Mouse (Mus musculus): ENCODE data around the gene Tmem47.

The Tmem47 gene

DNA sequence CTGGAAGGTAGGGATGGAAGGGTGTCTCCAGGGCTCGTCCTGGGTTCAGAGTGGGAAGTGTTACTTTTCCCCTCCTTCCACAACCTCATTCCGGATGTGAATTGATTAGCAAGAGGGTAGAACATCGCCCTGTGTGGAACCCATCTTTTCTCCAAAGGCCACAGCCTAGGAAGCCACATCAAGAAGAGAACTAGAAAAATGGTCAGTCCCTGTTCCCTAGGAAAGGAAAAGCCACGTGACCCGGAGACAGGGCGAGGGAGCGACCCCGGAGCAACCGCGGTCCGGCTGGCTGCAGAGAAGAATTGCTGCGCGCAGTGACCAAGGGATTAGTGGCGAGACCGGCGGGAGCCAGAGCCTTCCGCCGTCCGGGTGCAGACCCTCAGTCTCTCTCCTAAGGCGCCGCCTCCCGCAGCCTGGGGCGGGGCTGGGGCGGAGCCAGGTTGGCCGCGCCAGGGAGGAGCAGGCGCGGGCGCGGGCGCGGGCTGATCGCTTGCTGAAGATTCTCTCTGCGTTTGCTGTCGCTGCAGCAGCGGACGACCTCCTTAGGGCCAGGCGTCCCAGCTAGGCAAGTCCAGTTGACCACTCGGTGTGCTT lies at the start of gene Tmem47:
Gene Tmem47, plus strand, starts transcription at position 489 of the 594 bp plus-strand sequence.
- DNase-seq, result peak; percentile 51 to 61

DNA sequence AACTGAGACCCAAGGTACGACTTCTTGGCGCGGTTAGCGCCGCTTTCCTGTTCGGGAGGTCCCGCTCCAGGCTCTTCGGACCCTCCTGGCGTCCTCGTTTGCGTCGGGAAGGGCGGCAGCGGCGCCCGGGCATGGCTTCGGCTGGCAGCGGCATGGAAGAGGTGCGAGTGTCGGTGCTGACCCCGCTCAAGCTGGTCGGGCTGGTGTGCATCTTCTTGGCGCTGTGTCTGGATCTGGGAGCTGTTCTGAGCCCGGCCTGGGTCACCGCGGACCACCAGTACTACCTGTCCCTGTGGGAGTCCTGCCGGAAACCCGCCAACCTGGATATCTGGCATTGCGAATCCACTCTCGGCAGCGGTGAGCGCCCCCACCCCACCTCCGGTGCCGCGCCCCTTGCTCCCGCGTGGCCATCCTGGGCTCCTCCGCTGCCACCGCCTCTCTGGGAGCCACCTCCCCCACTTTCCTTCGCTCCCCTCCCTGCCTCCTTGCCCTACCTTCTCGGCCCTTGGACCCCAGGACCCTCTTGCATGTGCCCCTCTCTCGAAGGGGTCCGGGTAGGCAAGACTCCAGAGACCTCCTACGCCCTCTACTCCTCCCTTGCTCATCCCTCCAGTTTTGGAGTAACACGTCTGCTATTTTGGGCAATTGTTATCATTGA lies 435 bp downstream of the Tmem47 start:
- DNase-seq, result peak; percentile 16 to 29

DNA sequence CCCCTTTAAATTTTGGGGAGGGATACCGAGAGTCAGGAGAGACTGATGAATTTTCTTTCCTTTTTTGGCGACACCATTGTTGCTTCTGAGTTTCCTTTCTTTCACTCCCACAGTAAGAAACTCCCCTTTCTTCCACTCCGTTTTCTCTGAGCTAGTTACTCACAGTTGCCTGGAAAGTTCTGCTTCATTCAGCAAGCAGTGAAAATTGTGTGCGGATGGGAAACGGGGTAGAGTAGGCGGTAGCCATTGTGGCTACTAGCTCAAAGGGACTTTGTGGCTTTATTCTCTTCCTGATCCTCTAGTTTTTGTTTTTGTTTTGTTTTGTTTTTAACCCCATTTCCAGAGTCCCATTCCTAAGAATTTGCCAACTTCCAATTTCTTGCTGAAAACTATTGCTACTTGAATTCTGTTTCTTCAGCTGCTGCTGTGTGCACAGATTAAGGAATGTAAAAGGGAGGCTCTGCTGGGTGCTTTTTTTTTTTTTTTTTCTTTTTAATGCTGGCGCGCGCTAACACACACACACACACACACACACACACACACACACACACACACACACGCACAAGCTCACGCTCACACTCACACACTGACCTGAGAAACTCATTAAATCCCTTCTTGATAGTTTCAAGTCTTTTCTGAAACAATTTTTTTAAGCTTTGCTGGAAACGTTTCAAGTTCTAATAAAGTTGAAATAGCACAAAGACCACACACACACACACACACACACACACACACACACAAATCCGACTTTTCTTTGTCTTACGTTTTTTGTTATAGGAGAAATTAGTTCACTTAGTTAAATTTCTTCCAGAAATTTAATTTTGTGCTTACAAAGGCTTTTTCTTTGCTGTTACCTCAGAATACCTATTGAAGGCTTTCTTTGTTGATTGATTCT lies 1.5 kb downstream of the Tmem47 start:
- no peak for DNase-seq

DNA sequence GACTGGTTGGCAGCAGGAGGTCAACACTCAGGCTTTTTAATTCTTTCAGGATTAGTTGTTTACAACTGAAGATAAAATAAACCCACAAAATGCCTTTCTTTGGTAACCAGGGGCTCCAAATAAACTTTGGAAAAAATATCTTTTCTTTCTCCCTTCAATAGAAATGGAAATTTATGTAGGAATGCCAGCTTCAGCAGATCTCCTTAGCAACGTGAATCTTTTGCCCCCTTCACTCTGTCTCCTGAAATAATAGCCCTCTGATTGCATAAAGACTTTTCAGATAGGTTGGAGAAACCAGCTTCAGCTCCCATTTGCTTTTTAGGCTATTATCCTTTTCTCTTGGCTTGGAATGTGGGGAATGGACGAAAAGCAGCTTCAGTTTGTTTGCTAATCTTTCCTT lies 2.2 kb downstream of the Tmem47 start:
- no peak for DNase-seq

DNA sequence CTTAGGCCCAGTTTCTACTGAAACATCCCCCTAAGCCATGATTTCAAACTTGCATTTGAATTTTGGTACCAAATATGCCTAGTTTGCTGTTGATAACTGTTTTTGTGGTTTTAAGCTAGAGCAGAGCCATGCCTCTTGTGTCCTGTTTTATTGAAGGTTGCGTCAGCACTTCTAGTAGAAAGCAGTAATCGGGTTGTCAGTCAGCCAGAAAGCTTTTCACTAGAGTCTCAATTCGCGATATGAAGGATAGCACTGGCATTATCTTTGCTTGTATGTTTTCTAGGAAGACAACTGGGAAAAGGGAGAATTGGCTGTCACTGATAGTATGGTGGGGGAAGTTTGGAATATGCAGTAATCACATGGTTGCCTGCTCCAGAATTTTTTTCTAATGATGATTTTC lies 3.3 kb downstream of the Tmem47 start:
- no peak for DNase-seq

DNA sequence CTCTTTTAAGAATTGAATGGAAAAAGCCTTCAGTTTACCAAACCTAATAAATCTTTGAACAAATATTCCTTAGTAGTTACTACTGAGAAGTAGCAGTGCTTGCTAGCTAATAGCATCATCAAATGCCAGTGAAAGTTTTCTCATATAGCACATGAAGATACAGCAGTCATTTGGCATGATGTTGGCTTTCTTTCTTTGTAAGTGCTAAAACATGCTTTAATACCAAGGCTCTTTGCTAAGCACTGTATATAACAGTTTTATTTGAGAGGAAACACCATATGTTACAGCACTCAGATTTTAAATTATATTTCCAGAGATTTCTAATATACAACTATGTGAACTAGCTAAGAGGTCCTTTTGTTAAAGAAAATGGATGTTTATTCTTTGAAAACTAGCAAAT lies 8.0 kb downstream of the Tmem47 start:
- no peak for DNase-seq

DNA sequence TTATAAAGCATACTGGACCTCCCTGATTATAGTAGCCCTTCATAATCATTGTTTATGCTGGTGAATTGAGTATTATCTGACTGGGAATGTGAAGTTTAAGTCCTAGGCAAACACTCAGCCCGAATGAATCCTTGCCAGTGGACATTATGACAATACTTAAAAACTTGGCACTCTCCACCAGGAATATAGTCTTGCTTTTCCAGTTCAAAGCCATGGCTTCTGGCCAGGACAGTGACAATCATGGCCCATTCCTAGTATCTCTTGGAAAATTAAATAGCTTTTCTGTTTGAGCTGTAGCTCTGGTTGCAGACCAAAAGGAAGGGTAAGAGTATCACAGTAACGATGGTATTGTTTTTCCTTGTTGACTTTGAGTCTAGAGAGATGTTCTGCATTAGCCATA lies 10.5 kb downstream of the Tmem47 start:
- DNase-seq, result no peak

DNA sequence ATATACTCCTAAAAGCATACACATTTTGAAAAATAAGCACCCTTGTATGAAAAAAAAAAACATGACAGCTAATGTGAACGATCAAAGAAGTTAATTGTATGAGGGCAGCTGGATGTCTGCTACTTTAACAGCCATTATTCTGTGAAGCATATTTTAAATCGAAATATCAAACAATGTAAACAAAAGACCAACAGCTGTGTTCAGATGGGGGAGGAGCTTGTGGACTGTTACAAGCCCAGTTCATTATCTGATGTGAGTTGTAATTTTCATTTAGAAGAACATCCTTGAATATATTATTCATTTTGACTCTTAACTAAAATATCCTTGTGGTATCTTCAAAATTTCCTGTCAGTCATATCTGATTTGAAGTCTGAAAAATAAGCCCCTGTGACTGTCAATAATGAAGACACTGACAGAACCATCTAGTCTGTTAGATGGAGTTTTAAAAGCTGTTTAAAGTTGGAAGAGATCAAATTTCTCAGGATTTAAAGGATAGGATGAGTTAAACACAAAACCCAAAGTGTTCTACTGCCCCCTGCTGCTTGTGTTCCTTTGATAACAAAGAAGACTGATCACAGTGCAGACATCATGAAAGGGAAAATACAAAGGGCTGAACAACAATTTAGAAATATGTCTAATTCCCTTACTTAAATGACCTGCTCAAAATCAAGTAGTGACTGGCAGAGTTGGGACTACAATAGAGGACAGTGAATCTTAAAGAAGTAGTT lies 14.7 kb downstream of the Tmem47 start:
- peak in 1 of 2 experiments; percentile 31 for DNase-seq

DNA sequence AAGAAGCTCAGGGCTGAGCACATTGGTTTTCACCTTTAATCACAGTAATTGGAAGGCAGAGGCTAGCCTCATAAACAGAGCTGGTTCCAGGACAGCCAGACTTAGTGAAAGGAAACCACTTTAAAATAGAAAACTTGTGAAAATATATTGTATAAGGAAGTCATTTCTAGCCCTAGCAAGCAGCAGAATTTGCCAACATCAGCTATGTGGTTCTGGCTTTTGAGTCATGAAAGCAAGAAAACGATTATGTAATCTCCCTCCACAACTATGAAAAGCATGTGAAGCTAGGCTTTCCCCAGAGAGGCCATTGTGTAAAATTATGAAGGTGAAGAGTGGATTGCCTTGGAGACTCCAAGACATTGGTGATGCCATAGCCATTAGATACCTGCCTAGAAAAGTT lies 76.9 kb downstream of the Tmem47 start:
- no peak for DNase-seq
